Mouse (Mus musculus) midbrain, postnatal 0 days (tissue): ENCODE data around the gene Dad1. TPM values are rescaled to one million over a fixed set of nuclear protein-coding genes. Genes with fewer than 3 reads are reported as not detected.

Experiments
- ATAC-seq: fragments of 200-750 bp; cut with Nextera tagmentation; 2 replicates; pipeline ENCODE4 v1.8.0; 2017; ENCODE audit warnings: moderate number of reproducible peaks, mild to moderate bottlenecking, moderate TSS enrichment, moderate library complexity; ENCODE audit not compliant: low FRiP score
- DNase-seq: peaks from one replicate; pipeline ENCODE4 v3.0.0-alpha.2; 2015; ENCODE audit warnings: low spot score
- H3K27ac ChIP-seq: fragments of 300-500 bp; sonication (generic); 2 replicates; pipeline ENCODE4 v1.5.1; 2014; ENCODE audit warnings: low read depth, mild to moderate bottlenecking, low read length, mixed read lengths
- H3K27me3 ChIP-seq: fragments of 300-500 bp; sonication (generic); 2 replicates; pipeline ENCODE4 v1.6.1; 2014; ENCODE audit warnings: low read length, control low read depth, mixed read lengths; ENCODE audit not compliant: insufficient read depth
- H3K36me3 ChIP-seq: fragments of 300-500 bp; sonication (generic); 2 replicates; pipeline ENCODE4 v1.6.1; 2014; ENCODE audit warnings: low read length, control low read depth, mixed read lengths; ENCODE audit not compliant: insufficient read depth
- H3K4me1 ChIP-seq: fragments of 300-500 bp; sonication (generic); 2 replicates; pipeline ENCODE4 v1.6.1; 2014; ENCODE audit warnings: mild to moderate bottlenecking, control low read depth, antibody characterized with exemption, low read length, mixed read lengths; ENCODE audit not compliant: insufficient read depth
- H3K4me2 ChIP-seq: fragments of 300-500 bp; sonication (generic); 2 replicates; pipeline ENCODE4 v1.6.1; 2014; ENCODE audit warnings: low read depth, mild to moderate bottlenecking, low read length, mixed read lengths; ENCODE audit not compliant: poor library complexity, severe bottlenecking
- H3K4me3 ChIP-seq: fragments of 300-500 bp; sonication (generic); 2 replicates; pipeline ENCODE4 v1.5.1; 2014; ENCODE audit warnings: low read depth, mild to moderate bottlenecking, low read length, moderate library complexity
- H3K9ac ChIP-seq: fragments of 300-500 bp; sonication (generic); replicated peaks from 2 replicates; pipeline ENCODE4 v1.6.1; 2014; ENCODE audit warnings: mild to moderate bottlenecking, low read length, moderate library complexity, mixed read lengths; ENCODE audit not compliant: poor library complexity, severe bottlenecking
- H3K9me3 ChIP-seq: fragments of 300-500 bp; sonication (generic); 2 replicates; pipeline ENCODE4 v1.6.1; 2016; ENCODE audit warnings: low read length, control low read depth
- CTCF ChIP-seq: IDR thresholded peaks from 2 replicates; pipeline ENCODE4 v1.5.1; 2016; ENCODE audit warnings: antibody characterized with exemption, mild to moderate bottlenecking
- WGBS: fragments of 180-500 bp; shearing (Covaris S2); extraction: QIAGEN DNeasy Blood & Tissue Kit; methylation state at CpG from one replicate; pipeline ENCODE4 v1.1.7; 2014; 5-methylcytosine and 5-hydroxymethylcytosine counted together
- polyA plus RNA-seq: library from polyadenylated mRNA; unstranded; fragments of >200 nt; fragmentation: Nextera tagmentation; extraction: Ambion mirVana; gene quantifications from 2 replicates; pipeline ENCODE4 v1.2.1, GENCODE M21; 2015
- total RNA-seq: library from RNA; depleted of rRNA; stranded (reverse); fragments of >200 nt; gene quantifications from 2 replicates; pipeline ENCODE4 v1.2.3, GENCODE M21; 2014

The Dad1 gene
- total and polyA plus RNA-seq, 2 experiments from 2014 or later, result 263 to 394 TPM

GRCm38 (mm10) chr14:54264231-54264630, 10.3 kb upstream of the Dad1 start:
- no peaks in the 10 kb centered on the region for H3K9me3 ChIP-seq
- no peak overlapping the region for H3K4me2 ChIP-seq
- no peak overlapping the region for H3K9ac ChIP-seq
- no peak overlapping the region for H3K27ac ChIP-seq
- H3K4me3 ChIP-seq, result no peak overlapping the region
- WGBS, result 94% methylated on average over 7 of the region's 7 CpGs
- H3K4me1 ChIP-seq, result peaks cover 4% of the 10 kb centered on the region; the same call in 1 of the 2 replicates
- 0 out of 2 replicates have a peak, but pooled peaks cover 4% of the 10 kb centered on the region for H3K36me3 ChIP-seq
- no peak for DNase-seq
- ATAC-seq, result no peak
- no peak for TF ChIP-seq CTCF
- no peaks in the 10 kb centered on the region for H3K27me3 ChIP-seq

- H3K27me3 ChIP-seq, result no peaks in the 10 kb centered on the region
- no peak overlapping the region for H3K27ac ChIP-seq
- no peaks in the 10 kb centered on the region for H3K9me3 ChIP-seq
- 95% methylated on average over 6 of the region's 6 CpGs for WGBS
- ATAC-seq, result no peak
- 0 out of 2 replicates have a peak, but pooled peaks cover 4% of the 10 kb centered on the region for H3K36me3 ChIP-seq
- H3K4me1 ChIP-seq, result peaks cover 4% of the 10 kb centered on the region; the same call in 1 of the 2 replicates
- no peak for DNase-seq
- no peak overlapping the region for H3K4me3 ChIP-seq
- no peak for TF ChIP-seq CTCF
- no peak overlapping the region for H3K4me2 ChIP-seq
- no peak overlapping the region for H3K9ac ChIP-seq
Observed at GRCm38 (mm10) chr14:54263099-54263498, 9.2 kb upstream of the Dad1 start.

- DNase-seq (no peak), ATAC-seq (no peak)
- H3K27ac ChIP-seq, result no peak overlapping the region
- no peak for TF ChIP-seq CTCF
- 90% methylated on average over 8 of the region's 8 CpGs for WGBS
- H3K36me3 ChIP-seq, result no peaks in the 10 kb centered on the region
- no peaks in the 10 kb centered on the region for H3K27me3 ChIP-seq
- no peaks in the 10 kb centered on the region for H3K9me3 ChIP-seq
- H3K4me1 ChIP-seq, result peaks cover 4% of the 10 kb centered on the region; the same call in 1 of the 2 replicates
- H3K9ac ChIP-seq, result no peak overlapping the region
- H3K4me3 ChIP-seq, result no peak overlapping the region
- no peak overlapping the region for H3K4me2 ChIP-seq
Observed at GRCm38 (mm10) chr14:54262622-54263021, 8.7 kb upstream of the Dad1 start.

- ATAC-seq (no peak), DNase-seq (no peak)
- peaks cover 4% of the 10 kb centered on the region; the same call in 1 of the 2 replicates for H3K4me1 ChIP-seq
- H3K4me3 ChIP-seq, result no peak overlapping the region
- no peaks in the 10 kb centered on the region for H3K9me3 ChIP-seq
- TF ChIP-seq CTCF, result no peak
- H3K36me3 ChIP-seq, result no peaks in the 10 kb centered on the region
- no peak overlapping the region for H3K9ac ChIP-seq
- 96% methylated on average over 2 of the region's 2 CpGs for WGBS
- no peak overlapping the region for H3K27ac ChIP-seq
- no peaks in the 10 kb centered on the region for H3K27me3 ChIP-seq
- no peak overlapping the region for H3K4me2 ChIP-seq
Observed at GRCm38 (mm10) chr14:54261386-54261785, 7.5 kb upstream of the Dad1 start.

- no peak for ATAC-seq
- Histone ChIP-seq H3K27ac (no peak overlapping the region), H3K36me3 (no peaks in the 10 kb centered on the region), H3K27me3 (no peaks in the 10 kb centered on the region), H3K4me1 (peaks cover 4% of the 10 kb centered on the region; the same call in 1 of the 2 replicates), H3K4me2 (peak overlapping the region; percentile 70; the same call in 1 of the 2 replicates), H3K9ac (no peak overlapping the region), H3K4me3 (no peak overlapping the region), H3K9me3 (no peaks in the 10 kb centered on the region)
- no peak for DNase-seq
- WGBS, result 63% methylated on average over 2 of the region's 2 CpGs
- TF ChIP-seq CTCF, result no peak
Observed at GRCm38 (mm10) chr14:54260196-54260595, 6.3 kb upstream of the Dad1 start.

- TF ChIP-seq CTCF, result no peak
- peak overlapping the region; percentile 57 for H3K4me3 ChIP-seq
- H3K9me3 ChIP-seq, result no peaks in the 10 kb centered on the region
- H3K27me3 ChIP-seq, result no peaks in the 10 kb centered on the region
- peak overlapping the region; percentile 59 for H3K9ac ChIP-seq
- 27% methylated on average over 8 of the region's 8 CpGs for WGBS
- peaks cover 4% of the 10 kb centered on the region; the same call in 1 of the 2 replicates for H3K4me1 ChIP-seq
- DNase-seq (no peak), ATAC-seq (no peak)
- no peak overlapping the region for H3K27ac ChIP-seq
- H3K4me2 ChIP-seq, result peak overlapping the region; percentile 70
- H3K36me3 ChIP-seq, result no peaks in the 10 kb centered on the region
Observed at GRCm38 (mm10) chr14:54259722-54260085, 5.8 kb upstream of the Dad1 start.
